Mouse (Mus musculus): ENCODE results near the gene Speg. TPM values are rescaled to one million over a fixed set of nuclear protein-coding genes. Genes with fewer than 3 reads are reported as not detected.

Speg gene
- total and polyA plus RNA-seq, 3 experiments, result 9.9 to 56.5 (median 15.2) TPM

- DNase-seq, result no peak
Measured at GRCm38 (mm10) chr1:75458789-75459684, 83.9 kb downstream of the Speg start.

GRCm38 (mm10) chr1:75460297-75460696, 85.2 kb downstream of the Speg start:
- DNase-seq, result no peak

GRCm38 (mm10) chr1:75462636-75463035, 87.5 kb downstream of the Speg start:
- no peak for DNase-seq

GRCm38 (mm10) chr1:75463652-75464204, 88.6 kb downstream of the Speg start:
- no peak for DNase-seq

GRCm38 (mm10) chr1:75467215-75467927, 92.3 kb downstream of the Speg start:
- DNase-seq, result peak; percentile 81

GRCm38 (mm10) chr1:75469287-75469825, 94.3 kb downstream of the Speg start:
- DNase-seq, result peak; percentile 78

- DNase-seq, result no peak
Measured at GRCm38 (mm10) chr1:75476441-75476840, 101.3 kb downstream of the Speg start.

GRCm38 (mm10) chr1:75477264-75477965, 102.3 kb downstream of the Speg start:
- peak; percentile 88 for DNase-seq

- no peak for DNase-seq
Measured at GRCm38 (mm10) chr1:75477966-75478290, 102.8 kb downstream of the Speg start.

- DNase-seq, result peak; percentile 71
Measured at GRCm38 (mm10) chr1:75478497-75478896, 103.4 kb downstream of the Speg start.

- peak; percentile 99 for DNase-seq
Measured at GRCm38 (mm10) chr1:75478916-75479634, 104.0 kb downstream of the Speg start, which contains the start of the genes Chpf and Tmem198. Gene Chpf, minus strand, starts transcription at chr1:75479307. Gene Tmem198, plus strand, starts transcription at chr1:75479532.

- no peak for DNase-seq
Measured at GRCm38 (mm10) chr1:75479635-75479989, 104.5 kb downstream of the Speg start.

GRCm38 (mm10) chr1:75480036-75480435, 104.9 kb downstream of the Speg start:
- no peak for DNase-seq

GRCm38 (mm10) chr1:75480735-75481134, 105.6 kb downstream of the Speg start:
- DNase-seq, result no peak

Other genes starting within 250 kb of the Speg start
- gene Slc23a3, start 241.4 kb upstream of the Speg start, total RNA-seq (2021), result under 1 TPM; 0.23 to 0.41 TPM
- 0.36 and 0.46 TPM in 2 replicates for gene Slc23a3, start 241.4 kb upstream of the Speg start, polyA plus RNA-seq (2012; rRNA removed)
- 10 to 100 TPM; 27.3 to 33.9 TPM for gene Cnppd1, start 232.6 kb upstream of the Speg start, total RNA-seq (2021)
- gene Cnppd1, start 232.6 kb upstream of the Speg start, polyA plus RNA-seq (2012; rRNA removed), result 36.3 and 37.6 TPM in 2 replicates
- gene Retreg2, start 232.5 kb upstream of the Speg start, total RNA-seq (2021), result 100 to 1,000 TPM in 1 of 2 experiments, 10 to 100 TPM in 1; 80.4 to 101 TPM
- gene Retreg2, start 232.5 kb upstream of the Speg start, polyA plus RNA-seq (2012; rRNA removed), result 127 and 143 TPM in 2 replicates
- 10 to 100 TPM; 33.1 to 36.8 TPM for gene Zfand2b, start 206.7 kb upstream of the Speg start, total RNA-seq (2021)
- gene Zfand2b, start 206.7 kb upstream of the Speg start, polyA plus RNA-seq (2012; rRNA removed), result 63.1 and 68.5 TPM in 2 replicates
- gene Abcb6, start 194.9 kb upstream of the Speg start, total RNA-seq (2021), result 10 to 100 TPM; 24.2 to 31.7 TPM
- 23.2 and 23.3 TPM in 2 replicates for gene Abcb6, start 194.9 kb upstream of the Speg start, polyA plus RNA-seq (2012; rRNA removed)
- 10 to 100 TPM; 14.1 to 14.4 TPM for gene Ankzf1, start 183.1 kb upstream of the Speg start, total RNA-seq (2021)
- 11.5 and 13.3 TPM in 2 replicates for gene Ankzf1, start 183.1 kb upstream of the Speg start, polyA plus RNA-seq (2012; rRNA removed)
- gene Atg9a, start 183.1 kb upstream of the Speg start, total RNA-seq (2021), result 10 to 100 TPM; 41.7 to 44.5 TPM
- 78.5 and 89.9 TPM in 2 replicates for gene Atg9a, start 183.1 kb upstream of the Speg start, polyA plus RNA-seq (2012; rRNA removed)
- 10 to 100 TPM; 16.0 to 23.1 TPM for gene Glb1l, start 164.5 kb upstream of the Speg start, total RNA-seq (2021)
- 7.4 and 7.7 TPM in 2 replicates for gene Glb1l, start 164.5 kb upstream of the Speg start, polyA plus RNA-seq (2012; rRNA removed)
- 100 to 1,000 TPM; 106 to 109 TPM for gene Stk16, start 164.5 kb upstream of the Speg start, total RNA-seq (2021)
- gene Stk16, start 164.5 kb upstream of the Speg start, polyA plus RNA-seq (2012; rRNA removed), result 228 and 249 TPM in 2 replicates
- gene Tuba4a, start 155.4 kb upstream of the Speg start, total RNA-seq (2021), result 10 to 100 TPM; 55.4 to 73.0 TPM
- 10.8 and 11.2 TPM in 2 replicates for gene Tuba4a, start 155.4 kb upstream of the Speg start, polyA plus RNA-seq (2012; rRNA removed)
- gene A630095N17Rik, start 143.2 kb upstream of the Speg start, total RNA-seq (2021), result not detected
- not detected in 2 replicates for gene A630095N17Rik, start 143.2 kb upstream of the Speg start, polyA plus RNA-seq (2012; rRNA removed)
- gene Dnajb2, start 138.9 kb upstream of the Speg start, total RNA-seq (2021), result 100 to 1,000 TPM in 1 of 2 experiments, 10 to 100 TPM in 1; 89.1 to 111 TPM
- 52.8 and 58.4 TPM in 2 replicates for gene Dnajb2, start 138.9 kb upstream of the Speg start, polyA plus RNA-seq (2012; rRNA removed)
- gene Ptprn, start 110.8 kb upstream of the Speg start, total RNA-seq (2021), result 10 to 100 TPM; 43.6 to 83.6 TPM
- gene Ptprn, start 110.8 kb upstream of the Speg start, polyA plus RNA-seq (2012; rRNA removed), result 41.5 and 52.0 TPM in 2 replicates
- 100 to 1,000 TPM; 127 to 192 TPM for gene Resp18, start 96.9 kb upstream of the Speg start, total RNA-seq (2021)
- gene Resp18, start 96.9 kb upstream of the Speg start, polyA plus RNA-seq (2012; rRNA removed), result 46.3 and 69.6 TPM in 2 replicates
- 100 to 1,000 TPM in 1 of 2 experiments, 10 to 100 TPM in 1; 85.2 to 100 TPM for gene Dnpep, start 57.3 kb upstream of the Speg start, total RNA-seq (2021)
- gene Dnpep, start 57.3 kb upstream of the Speg start, polyA plus RNA-seq (2012; rRNA removed), result 149 and 179 TPM in 2 replicates
- gene Des, start 15.0 kb upstream of the Speg start, total RNA-seq (2021), result 10 to 100 TPM; 16.6 to 31.8 TPM
- 17.2 and 18.6 TPM in 2 replicates for gene Des, start 15.0 kb upstream of the Speg start, polyA plus RNA-seq (2012; rRNA removed)
- gene Gmppa, start 60.6 kb downstream of the Speg start, total RNA-seq (2021), result 10 to 100 TPM; 69.1 to 77.7 TPM
- gene Gmppa, start 60.6 kb downstream of the Speg start, polyA plus RNA-seq (2012; rRNA removed), result 137 and 189 TPM in 2 replicates
- gene Asic4, start 75.1 kb downstream of the Speg start, total RNA-seq (2021), result 1 to 10 TPM; 3.7 to 6.8 TPM
- 9.5 and 13.6 TPM in 2 replicates for gene Asic4, start 75.1 kb downstream of the Speg start, polyA plus RNA-seq (2012; rRNA removed)
- gene Chpf, start 104.0 kb downstream of the Speg start, total RNA-seq (2021), result 10 to 100 TPM; 50.9 to 57.8 TPM
- gene Chpf, start 104.0 kb downstream of the Speg start, polyA plus RNA-seq (2012; rRNA removed), result 250 and 268 TPM in 2 replicates
- 1 to 10 TPM; 2.5 to 2.8 TPM for gene Tmem198, start 104.2 kb downstream of the Speg start, total RNA-seq (2021)
- 15.0 and 17.4 TPM in 2 replicates for gene Tmem198, start 104.2 kb downstream of the Speg start, polyA plus RNA-seq (2012; rRNA removed)
- 10 to 100 TPM; 35.9 to 56.6 TPM for gene Obsl1, start 131.2 kb downstream of the Speg start, total RNA-seq (2021)
- gene Obsl1, start 131.2 kb downstream of the Speg start, polyA plus RNA-seq (2012; rRNA removed), result 81.5 and 101 TPM in 2 replicates
- 10 to 100 TPM; 15.0 to 38.5 TPM for gene Inha, start 131.8 kb downstream of the Speg start, total RNA-seq (2021)
- gene Inha, start 131.8 kb downstream of the Speg start, polyA plus RNA-seq (2012; rRNA removed), result 193 and 227 TPM in 2 replicates
- 10 to 100 TPM; 16.6 to 19.3 TPM for gene Stk11ip, start 146.2 kb downstream of the Speg start, total RNA-seq (2021)
- 59.5 and 66.7 TPM in 2 replicates for gene Stk11ip, start 146.2 kb downstream of the Speg start, polyA plus RNA-seq (2012; rRNA removed)
- gene Slc4a3, start 171.0 kb downstream of the Speg start, total RNA-seq (2021), result 100 to 1,000 TPM in 1 of 2 experiments, 10 to 100 TPM in 1; 90.4 to 111 TPM
- gene Slc4a3, start 171.0 kb downstream of the Speg start, polyA plus RNA-seq (2012; rRNA removed), result 340 and 381 TPM in 2 replicates

Data from adrenal gland, adult 2 months (tissue).